Mouse (Mus musculus) spleen, postnatal 4 days (tissue): ENCODE data around the gene Tubb2a.
"Not testable (repeated sequence)": the region's sequence is repeated elsewhere in the genome, so short reads cannot be mapped to it uniquely, and the experiment has no call there.

ENCODE experiments used
- DNase-seq, 2 experiments: peaks; one replicate each; pipeline ENCODE4 v3.0.0; 2022; ENCODE audit warnings: low spot score in 2 of 2

Gene Tubb2a

GRCm38 (mm10) chr13:34089358-34089757 lies 11.6 kb upstream of the Tubb2a start:
- no peak for DNase-seq

- DNase-seq = no peak
Measured at GRCm38 (mm10) chr13:34088871-34089288, 11.1 kb upstream of the Tubb2a start.

- DNase-seq = not testable (repeated sequence)
Measured at GRCm38 (mm10) chr13:34088201-34088649, 10.4 kb upstream of the Tubb2a start.

GRCm38 (mm10) chr13:34087052-34087812 lies 9.4 kb upstream of the Tubb2a start:
- no peak for DNase-seq

DNA sequence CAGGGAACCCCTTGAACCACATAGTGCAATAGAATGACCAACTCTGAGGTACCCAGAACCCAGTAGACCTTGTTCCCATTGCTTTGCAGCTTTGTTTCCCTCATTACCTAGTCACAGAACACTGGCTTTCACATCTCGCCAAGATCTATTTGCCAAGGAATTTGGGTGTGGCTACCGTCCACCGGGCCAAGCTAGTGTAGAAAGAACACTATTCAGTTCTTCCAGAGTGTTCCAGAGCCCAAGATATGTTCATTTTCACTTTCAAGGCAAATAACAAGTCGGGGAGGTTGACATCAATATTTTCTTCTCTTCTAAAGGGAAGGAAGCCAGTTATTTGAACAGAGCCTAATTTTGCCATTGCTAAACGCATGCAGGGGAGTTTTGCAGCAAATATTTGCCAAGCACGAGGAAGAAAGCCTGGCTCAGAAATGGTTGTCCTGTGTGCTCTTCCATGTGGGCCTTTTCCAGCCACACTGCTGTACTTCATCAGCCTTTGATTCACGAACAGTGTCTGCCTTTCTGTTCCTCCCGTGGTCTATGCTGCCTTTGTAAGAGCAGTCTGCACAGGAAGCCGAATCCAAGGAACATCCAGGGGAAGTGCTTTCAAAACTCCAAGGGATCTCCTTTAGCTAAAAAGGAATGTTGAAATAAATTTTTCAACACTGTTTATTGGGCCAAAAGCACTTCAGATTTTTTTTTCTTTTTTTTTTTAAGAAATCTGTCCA lies 6.4 kb upstream of the Tubb2a start:
- DNase-seq = no peak

DNA sequence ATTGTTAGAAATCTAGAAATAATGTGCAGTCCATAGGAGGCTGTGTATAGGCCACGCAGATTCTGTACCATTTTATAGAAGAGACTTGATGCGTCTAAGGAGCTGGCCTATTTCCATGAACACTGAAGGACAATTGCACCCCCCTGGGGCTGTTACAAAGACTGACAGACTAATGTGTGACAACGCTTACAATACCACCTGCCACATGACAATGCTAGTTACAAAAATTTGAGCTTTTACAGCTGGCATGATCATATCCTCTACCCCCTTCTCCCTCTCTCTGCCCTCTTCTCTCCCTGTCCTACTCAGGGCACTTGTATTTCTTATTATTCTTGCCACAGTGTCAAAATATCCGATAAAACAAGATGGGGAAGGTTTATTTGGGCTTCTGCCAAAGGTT lies 4.1 kb upstream of the Tubb2a start:
- DNase-seq = no peak

DNA sequence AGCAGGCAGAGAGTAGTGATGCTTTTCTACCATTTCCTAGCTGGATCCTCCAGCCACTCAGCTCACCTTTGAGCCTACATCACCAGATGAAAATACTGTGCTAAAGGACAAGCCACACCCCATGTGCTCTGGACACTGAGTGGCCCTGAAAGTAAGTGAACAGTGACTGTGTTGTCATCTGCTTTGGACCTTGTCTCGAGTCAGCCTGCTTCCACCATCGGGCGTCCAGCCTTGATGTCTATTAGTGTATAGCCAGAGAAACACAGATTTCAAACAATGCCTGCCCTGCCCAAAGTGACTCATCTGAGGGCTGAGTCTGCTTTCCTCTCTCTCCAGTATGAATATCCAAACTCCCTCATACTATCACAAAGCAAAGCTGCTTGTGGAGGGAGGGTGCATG lies 2.0 kb upstream of the Tubb2a start:
- no peak for DNase-seq

DNA sequence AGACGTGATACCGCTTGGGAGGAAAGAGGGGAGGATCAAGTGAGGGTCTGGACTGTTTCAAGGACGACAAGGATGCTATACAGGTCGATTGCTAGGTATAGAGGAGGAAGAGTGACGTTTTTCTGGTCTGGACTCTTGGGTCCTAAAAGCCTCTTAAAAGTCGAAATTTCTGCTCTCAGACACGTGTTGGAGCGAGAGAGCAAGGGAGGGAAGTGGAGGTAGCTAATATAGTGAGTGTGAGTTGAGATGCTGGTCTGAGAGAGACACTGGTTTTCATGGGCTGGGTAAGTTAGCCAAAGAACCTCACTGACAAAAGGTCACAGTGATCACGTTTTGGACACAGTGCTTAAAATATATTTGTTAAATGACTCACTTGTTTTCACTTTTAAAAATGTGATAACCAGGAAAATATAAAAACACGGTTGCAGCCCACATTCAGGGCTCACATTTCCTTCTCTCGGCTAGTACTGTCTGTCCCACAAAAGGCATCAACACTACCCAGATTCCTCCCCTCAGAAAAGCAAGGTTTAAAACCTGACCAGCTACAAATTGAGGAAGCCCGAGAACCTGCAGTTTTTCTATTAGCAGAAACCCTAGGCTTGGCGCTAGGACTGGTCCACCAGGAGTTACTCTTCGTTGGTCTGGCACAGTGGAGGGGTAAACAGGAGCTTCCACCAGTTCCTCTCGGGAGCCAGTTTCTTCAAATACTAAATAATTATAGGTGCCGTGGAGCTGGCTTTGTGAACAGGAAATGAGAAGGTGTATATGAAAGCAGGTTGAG lies 883 bp upstream of the Tubb2a start:
- DNase-seq = no peak

GRCm38 (mm10) chr13:34076561-34077491 lies 981 bp downstream of the Tubb2a start:
- DNase-seq = peak; percentile 19 to 65

DNA sequence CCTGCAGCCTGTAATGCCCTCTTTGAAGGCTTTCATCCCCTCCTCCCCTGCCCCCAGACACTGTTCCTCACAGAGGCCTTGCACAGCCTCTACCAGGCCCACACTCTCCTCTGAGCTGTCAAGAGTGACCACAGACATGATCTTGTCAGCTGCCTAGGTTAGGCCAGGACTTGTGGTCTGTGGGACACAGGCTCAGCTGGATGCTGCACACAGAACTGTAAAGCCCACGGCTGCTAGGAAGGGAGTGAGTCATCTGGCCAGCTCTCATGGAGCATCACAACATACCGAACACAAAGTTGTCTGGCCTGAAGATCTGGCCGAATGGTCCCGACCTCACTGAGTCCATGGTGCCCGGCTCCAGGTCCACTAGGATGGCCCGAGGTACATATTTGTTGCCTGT lies 1.9 kb downstream of the Tubb2a start:
- DNase-seq = not testable (repeated sequence)

GRCm38 (mm10) chr13:34074441-34074840 lies 3.4 kb downstream of the Tubb2a start:
- DNase-seq = not testable (repeated sequence)

GRCm38 (mm10) chr13:34072847-34073246 lies 5.0 kb downstream of the Tubb2a start:
- DNase-seq = no peak

DNA sequence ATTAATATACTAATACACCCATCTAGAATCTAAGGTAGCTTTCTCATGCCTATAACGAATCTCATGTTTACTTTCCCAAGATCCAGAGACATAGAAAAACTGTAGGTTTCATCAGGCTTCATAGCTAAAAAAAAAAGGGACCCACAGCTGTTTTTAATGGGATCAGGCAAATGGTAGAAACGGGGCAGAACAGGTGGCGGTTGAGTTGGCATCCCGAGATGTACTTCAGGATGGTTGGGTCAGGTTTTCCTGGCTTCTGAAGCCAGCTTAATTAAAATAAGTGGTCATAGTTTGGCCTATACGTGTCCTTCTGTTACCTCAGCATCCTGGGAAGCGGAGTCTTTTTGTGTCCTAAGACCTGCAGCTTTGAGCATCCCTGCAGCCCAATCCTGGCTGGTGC lies 6.0 kb downstream of the Tubb2a start:
- DNase-seq = no peak

- DNase-seq = no peak
Measured at GRCm38 (mm10) chr13:34070296-34070695, 7.5 kb downstream of the Tubb2a start.

DNA sequence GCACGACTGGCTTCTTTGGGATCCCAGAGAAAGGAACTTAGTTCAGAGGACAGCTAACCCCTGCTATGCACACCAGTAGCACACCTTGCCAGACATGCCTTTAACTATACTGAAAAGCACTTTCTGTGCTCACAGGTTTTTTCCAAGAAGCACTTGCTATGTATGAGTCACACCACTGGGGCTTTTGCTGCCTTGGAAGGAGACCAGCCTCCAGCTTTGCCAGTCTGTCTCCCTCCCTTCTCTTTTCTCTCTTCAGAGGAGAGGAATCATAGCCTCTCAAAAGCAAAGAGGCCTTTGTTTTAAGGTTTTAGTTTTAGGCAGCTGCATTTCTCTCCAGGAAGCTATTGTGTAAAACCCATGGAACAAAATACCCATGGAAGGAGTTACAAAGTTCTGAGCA lies 11.5 kb downstream of the Tubb2a start:
- DNase-seq = no peak

GRCm38 (mm10) chr13:34062466-34062865 lies 15.3 kb downstream of the Tubb2a start:
- no peak for DNase-seq

- no peak for DNase-seq
Measured at GRCm38 (mm10) chr13:34060061-34060460, 17.7 kb downstream of the Tubb2a start.

- no peak for DNase-seq
Measured at GRCm38 (mm10) chr13:34057252-34057651, 20.6 kb downstream of the Tubb2a start.

- no peak for DNase-seq
Measured at GRCm38 (mm10) chr13:34054983-34055382, 22.8 kb downstream of the Tubb2a start.

- DNase-seq = no peak
Measured at GRCm38 (mm10) chr13:34054391-34054790, 23.4 kb downstream of the Tubb2a start.

DNA sequence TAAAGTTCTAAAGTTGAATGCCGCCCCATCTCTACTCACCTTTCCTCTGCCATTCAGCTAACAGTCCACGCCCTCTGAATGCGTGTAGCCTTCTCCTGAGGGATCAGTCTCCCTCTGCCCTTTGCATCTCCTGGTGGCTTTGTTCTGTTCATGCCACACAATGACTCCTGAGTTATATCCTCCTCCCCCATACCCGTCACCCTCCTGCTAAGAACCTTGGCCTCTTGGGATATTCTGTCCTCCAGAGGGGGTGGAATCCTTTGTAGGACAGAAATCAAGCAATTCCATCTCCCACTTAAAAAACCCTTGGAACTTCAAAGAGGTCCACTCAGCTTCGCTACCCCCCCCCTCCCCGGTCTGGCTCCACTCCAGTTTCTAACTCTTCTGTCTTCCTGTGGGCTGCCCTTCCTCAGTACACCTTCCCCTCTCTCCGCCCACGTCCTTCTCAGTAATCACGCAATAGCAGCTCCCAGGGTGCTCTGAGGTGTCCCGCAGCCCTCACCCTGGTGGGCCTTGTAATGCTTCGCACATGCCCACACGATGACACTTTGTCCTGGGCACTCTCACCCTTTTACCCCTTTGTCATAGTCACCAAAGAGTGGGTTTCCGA lies 24.0 kb downstream of the Tubb2a start:
- DNase-seq = no peak
